Mouse (Mus musculus): ENCODE results near the gene Elmo2.

Gene Elmo2

GRCm38 (mm10) chr2:165323484-165323883, 2.8 kb downstream of the Elmo2 start:
- DNase-seq (ENCODE audit: low spot score), result no peak

GRCm38 (mm10) chr2:165321981-165322735, 4.1 kb downstream of the Elmo2 start:
- no peak for DNase-seq (ENCODE audit: low spot score)

GRCm38 (mm10) chr2:165321381-165321888, 4.8 kb downstream of the Elmo2 start:
- no peak for DNase-seq (ENCODE audit: low spot score)

- DNase-seq (ENCODE audit: low spot score), result no peak
Observed at GRCm38 (mm10) chr2:165320531-165321150, 5.6 kb downstream of the Elmo2 start.

GRCm38 (mm10) chr2:165319503-165319902, 6.8 kb downstream of the Elmo2 start:
- DNase-seq (ENCODE audit: low spot score), result no peak

- no peak for DNase-seq (ENCODE audit: low spot score)
Observed at GRCm38 (mm10) chr2:165318941-165319340, 7.3 kb downstream of the Elmo2 start.

- no peak for DNase-seq (ENCODE audit: low spot score)
Observed at GRCm38 (mm10) chr2:165317621-165318263, 8.5 kb downstream of the Elmo2 start.

- DNase-seq (ENCODE audit: low spot score), result no peak
Observed at GRCm38 (mm10) chr2:165316837-165317473, 9.3 kb downstream of the Elmo2 start.

- no peak for DNase-seq (ENCODE audit: low spot score)
Observed at GRCm38 (mm10) chr2:165316204-165316603, 10.1 kb downstream of the Elmo2 start.

GRCm38 (mm10) chr2:165314197-165314596, 12.1 kb downstream of the Elmo2 start:
- DNase-seq (ENCODE audit: low spot score), result no peak

- no peak for DNase-seq (ENCODE audit: low spot score)
Observed at GRCm38 (mm10) chr2:165312381-165312780, 13.9 kb downstream of the Elmo2 start.

- no peak for DNase-seq (ENCODE audit: low spot score)
Observed at GRCm38 (mm10) chr2:165311577-165311976, 14.7 kb downstream of the Elmo2 start.

- DNase-seq (ENCODE audit: low spot score), result no peak
Observed at GRCm38 (mm10) chr2:165310818-165311425, 15.4 kb downstream of the Elmo2 start.

GRCm38 (mm10) chr2:165307801-165308200, 18.5 kb downstream of the Elmo2 start:
- DNase-seq (ENCODE audit: low spot score), result no peak

- DNase-seq (ENCODE audit: low spot score), result no peak
Observed at GRCm38 (mm10) chr2:165305438-165305837, 20.8 kb downstream of the Elmo2 start.

- no peak for DNase-seq (ENCODE audit: low spot score)
Observed at GRCm38 (mm10) chr2:165304819-165305218, 21.5 kb downstream of the Elmo2 start.

GRCm38 (mm10) chr2:165303354-165304012, 22.8 kb downstream of the Elmo2 start:
- DNase-seq (ENCODE audit: low spot score), result no peak

- DNase-seq (ENCODE audit: low spot score), result no peak
Observed at GRCm38 (mm10) chr2:165301409-165301808, 24.9 kb downstream of the Elmo2 start.

- no peak for DNase-seq (ENCODE audit: low spot score)
Observed at GRCm38 (mm10) chr2:165300885-165301284, 25.4 kb downstream of the Elmo2 start.

- no peak for DNase-seq (ENCODE audit: low spot score)
Observed at GRCm38 (mm10) chr2:165300424-165300823, 25.9 kb downstream of the Elmo2 start.

- no peak for DNase-seq (ENCODE audit: low spot score)
Observed at GRCm38 (mm10) chr2:165297429-165297828, 28.9 kb downstream of the Elmo2 start.
